Mouse (Mus musculus) embryonic facial prominence, embryonic 15.5 days (tissue): ENCODE results near the gene Ppp3ca. TPM values are rescaled to one million over a fixed set of nuclear protein-coding genes. Genes with fewer than 3 reads are reported as not detected.
A peak's percentile ranks its signal among the peaks of the same experiment; 100 is the strongest.

Experiments
- ATAC-seq: fragments of 200-750 bp; cut with Nextera tagmentation; 2 replicates; pipeline ENCODE4 v1.8.0; 2017; ENCODE audit warnings: low read depth, moderate TSS enrichment; ENCODE audit not compliant: insufficient number of reproducible peaks, low FRiP score, low TSS enrichment
- H3K27ac ChIP-seq: fragments of 300-500 bp; sonication (generic); replicated peaks from 2 replicates; pipeline ENCODE4 v1.5.1; 2015; ENCODE audit warnings: mild to moderate bottlenecking, inconsistent platforms
- H3K27me3 ChIP-seq: fragments of 300-500 bp; sonication (generic); 2 replicates; pipeline ENCODE4 v1.6.1; 2015; ENCODE audit warnings: inconsistent platforms
- H3K36me3 ChIP-seq: fragments of 300-500 bp; sonication (generic); 2 replicates; pipeline ENCODE4 v1.6.1; 2015; ENCODE audit warnings: mild to moderate bottlenecking, inconsistent platforms
- H3K4me1 ChIP-seq: fragments of 300-500 bp; sonication (generic); 2 replicates; pipeline ENCODE4 v1.6.1; 2015; ENCODE audit warnings: inconsistent platforms
- H3K4me2 ChIP-seq: fragments of 300-500 bp; sonication (generic); replicated peaks from 2 replicates; pipeline ENCODE4 v1.6.1; 2015; ENCODE audit warnings: mild to moderate bottlenecking, inconsistent platforms
- H3K4me3 ChIP-seq: fragments of 300-500 bp; sonication (generic); replicated peaks from 2 replicates; pipeline ENCODE4 v1.5.1; 2015; ENCODE audit warnings: mild to moderate bottlenecking, inconsistent platforms
- H3K9ac ChIP-seq: fragments of 300-500 bp; sonication (generic); 2 replicates; pipeline ENCODE4 v1.6.1; 2015; ENCODE audit warnings: inconsistent platforms
- H3K9me3 ChIP-seq: fragments of 300-500 bp; sonication (generic); replicated peaks from 2 replicates; pipeline ENCODE4 v1.6.1; 2016; ENCODE audit warnings: inconsistent platforms
- WGBS: fragments of 180-500 bp; shearing (Covaris S2); methylation state at CpG from one replicate; pipeline ENCODE4 v1.1.7; 2015; 5-methylcytosine and 5-hydroxymethylcytosine counted together
- microRNA-seq: library from miRNA; unstranded; fragments of <30 nt; microRNA quantifications from one replicate; pipeline ENCODE4, GENCODE M21; 2016; ENCODE audit warnings: borderline number of aligned reads
- polyA plus RNA-seq: library from polyadenylated mRNA; unstranded; fragments of >200 nt; fragmentation: Nextera tagmentation; extraction: Ambion mirVana; gene quantifications from 2 replicates; pipeline ENCODE4 v1.2.1, GENCODE M21; 2015

Ppp3ca gene
- polyA plus RNA-seq, 1 experiment from 2014 or later, result 82.8 TPM

- peaks cover 5% of the 10 kb centered on the region for H3K4me1 ChIP-seq
Measured at GRCm38 (mm10) chr3:136977859-136978258, 307.9 kb downstream of the Ppp3ca start.

GRCm38 (mm10) chr3:136980915-136981588, 311.1 kb downstream of the Ppp3ca start:
- WGBS, result 42% methylated on average over 5 of the region's 5 CpGs
- ATAC-seq, result no peak
- H3K27ac ChIP-seq, result peak overlapping the region; percentile 68; the same call in 1 of the 2 replicates

More at GRCm38 (mm10) chr3:136977859-136978258, 307.9 kb downstream of the Ppp3ca start:
- Histone ChIP-seq H3K9me3 (no peaks in the 10 kb centered on the region), H3K27ac (no peak overlapping the region), H3K4me3 (no peak overlapping the region), H3K9ac (no peak overlapping the region), H3K27me3 (no peaks in the 10 kb centered on the region), H3K36me3 (no peaks in the 10 kb centered on the region), H3K4me2 (no peak overlapping the region)
- 42% methylated on average over 1 of the region's 1 CpGs for WGBS
- no peak for ATAC-seq

GRCm38 (mm10) chr3:136981589-136981924, 311.6 kb downstream of the Ppp3ca start:
- no peak overlapping the region for H3K4me3 ChIP-seq
- H3K4me2 ChIP-seq, result no peak overlapping the region
- ATAC-seq, result no peak
- peak overlapping the region; percentile 31; the same call in 1 of the 2 replicates for H3K27ac ChIP-seq
- H3K9me3 ChIP-seq, result no peaks in the 10 kb centered on the region
- no peaks in the 10 kb centered on the region for H3K27me3 ChIP-seq
- peaks cover 5% of the 10 kb centered on the region for H3K4me1 ChIP-seq
- H3K9ac ChIP-seq, result no peak overlapping the region
- 51% methylated on average over 4 of the region's 4 CpGs for whole genome bisulfite sequencing
- H3K36me3 ChIP-seq, result no peaks in the 10 kb centered on the region

More at GRCm38 (mm10) chr3:136980915-136981588, 311.1 kb downstream of the Ppp3ca start:
- no peak overlapping the region for H3K4me3 ChIP-seq
- peaks cover 5% of the 10 kb centered on the region for H3K4me1 ChIP-seq
- H3K9me3 ChIP-seq, result no peaks in the 10 kb centered on the region
- H3K4me2 ChIP-seq, result no peak overlapping the region
- H3K36me3 ChIP-seq, result no peaks in the 10 kb centered on the region
- no peak overlapping the region for H3K9ac ChIP-seq
- H3K27me3 ChIP-seq, result no peaks in the 10 kb centered on the region

GRCm38 (mm10) chr3:136982021-136982420, 312.1 kb downstream of the Ppp3ca start:
- 72% methylated on average over 11 of the region's 11 CpGs for WGBS
- peaks cover 5% of the 10 kb centered on the region for H3K4me1 ChIP-seq
- H3K27ac ChIP-seq, result peak overlapping the region; percentile 31
- no peaks in the 10 kb centered on the region for H3K9me3 ChIP-seq
- H3K9ac ChIP-seq, result no peak overlapping the region
- no peaks in the 10 kb centered on the region for H3K36me3 ChIP-seq
- no peak overlapping the region for H3K4me3 ChIP-seq
- H3K27me3 ChIP-seq, result no peaks in the 10 kb centered on the region
- no peak for ATAC-seq
- H3K4me2 ChIP-seq, result no peak overlapping the region

GRCm38 (mm10) chr3:136986096-136986881, 316.4 kb downstream of the Ppp3ca start:
- 0 out of 2 replicates have a peak, but pooled peaks cover under 1% of the 10 kb centered on the region for H3K4me1 ChIP-seq
- H3K4me2 ChIP-seq, result no peak overlapping the region
- no peak overlapping the region for H3K27ac ChIP-seq
- H3K9me3 ChIP-seq, result no peaks in the 10 kb centered on the region
- ATAC-seq, result no peak
- no peaks in the 10 kb centered on the region for H3K36me3 ChIP-seq
- 83% methylated on average over 3 of the region's 3 CpGs for WGBS
- H3K27me3 ChIP-seq, result no peaks in the 10 kb centered on the region
- H3K4me3 ChIP-seq, result no peak overlapping the region
- no peak overlapping the region for H3K9ac ChIP-seq

Small RNA genes lying within 50 kb of the gene (microRNA-seq; reads per million reads assigned to microRNA genes)
- gene Gm44327, result not detected
